Comparison of ENCODE assay signal across 13 mouse cellular contexts in genomic region chr7:138841436-138842151, GRCm38 (mm10). TPM values are rescaled to one million over a fixed set of nuclear protein-coding genes. Genes with fewer than 3 reads are reported as not detected.
DNase-seq lines count a peak whose midpoint lies in the region; ATAC-seq and TF ChIP-seq lines count a peak whose summit lies in the region.
"Had no signal": no experiment of that assay in that cellular context is flagged by ENCODE, and none has a peak within 500 bp of the region (broad histone marks: within the 10 kb centered on the region; RNA-seq: fewer than 3 reads in every experiment).

No protein-coding gene starts in this region.

- peak overlapping the region; percentile 36; the same call in 1 of the 2 replicates for H3K9ac ChIP-seq in hindbrain, embryonic 13.5 days
- H3K9ac ChIP-seq: embryonic facial prominence, embryonic 15.5 days; intestine, embryonic 15.5 days; liver, embryonic 15.5 days had no signal

- no peak for TF ChIP-seq CTCF in C2C12 (IDR thresholded peaks at IDR 0.05; ENCODE audit: control insufficient read depth, insufficient read depth, insufficient read length)

- H3K27ac ChIP-seq in hindbrain, embryonic 13.5 days = peak overlapping the region; percentile 60
- no peak overlapping the region for H3K27ac ChIP-seq in hindbrain, embryonic 10.5 days
- H3K27ac ChIP-seq: embryonic facial prominence, embryonic 15.5 days; intestine, embryonic 15.5 days; liver, embryonic 15.5 days; macrophage had no signal

- no peaks in the 10 kb centered on the region for H3K79me3 ChIP-seq in C2C12 (ENCODE audit: low read depth)

- peaks cover 45% of the 10 kb centered on the region for H3K4me1 ChIP-seq in hindbrain, embryonic 13.5 days (replicated peaks)
- peaks cover 44% of the 10 kb centered on the region for H3K4me1 ChIP-seq in hindbrain, embryonic 10.5 days (replicated peaks)

- H3K9me3 ChIP-seq in hindbrain, embryonic 13.5 days = no peaks in the 10 kb centered on the region
- no peaks in the 10 kb centered on the region for H3K9me3 ChIP-seq in hindbrain, embryonic 10.5 days
- H3K9me3 ChIP-seq: embryonic facial prominence, embryonic 15.5 days; intestine, embryonic 15.5 days; liver, embryonic 15.5 days had no signal

- DNase-seq in adrenal gland, adult 2 months = peak; percentile 18
- no peak for DNase-seq in adrenal gland, postnatal 25 days
- no peak for DNase-seq in hindbrain, embryonic 10.5 days (ENCODE audit: low spot score)
- peak; percentile 64 for DNase-seq in mesoderm, embryonic 11.5 days (ENCODE audit: low read depth, low spot score)
- no peak for DNase-seq in right cerebral cortex, postnatal 10 days (ENCODE audit: low spot score in 2 of 2)

- peaks cover 1% of the 10 kb centered on the region for H3K79me2 ChIP-seq in C2C12 (ENCODE audit: control insufficient read depth, insufficient read depth)

- H3K36me3 ChIP-seq in hindbrain, embryonic 13.5 days = peaks cover 2% of the 10 kb centered on the region
- peaks cover 3% of the 10 kb centered on the region for H3K36me3 ChIP-seq in hindbrain, embryonic 10.5 days
- no peaks in the 10 kb centered on the region for H3K36me3 ChIP-seq in C2C12 (ENCODE audit: control insufficient read depth, insufficient read depth)
- H3K36me3 ChIP-seq: intestine, embryonic 15.5 days; liver, embryonic 15.5 days had no signal

- no peak for ATAC-seq in hindbrain, embryonic 13.5 days (ENCODE audit: low FRiP score)
- no peak for ATAC-seq in cerebellum, adult (ENCODE audit: insufficient number of reproducible peaks, low FRiP score, low TSS enrichment)
- ATAC-seq: midbrain, embryonic 16.5 days had no signal

- H3K4me2 ChIP-seq in hindbrain, embryonic 13.5 days = no peak overlapping the region
- H3K4me2 ChIP-seq: embryonic facial prominence, embryonic 15.5 days; intestine, embryonic 15.5 days; liver, embryonic 15.5 days had no signal

- H3K27me3 ChIP-seq in hindbrain, embryonic 13.5 days = no peaks in the 10 kb centered on the region
- H3K27me3 ChIP-seq in hindbrain, embryonic 10.5 days (ENCODE audit: insufficient read depth, poor library complexity, severe bottlenecking) = no peaks in the 10 kb centered on the region
- no peaks in the 10 kb centered on the region for H3K27me3 ChIP-seq in C2C12 (ENCODE audit: control insufficient read depth, insufficient read depth, insufficient read length)
- H3K27me3 ChIP-seq: embryonic facial prominence, embryonic 15.5 days; intestine, embryonic 15.5 days; liver, embryonic 15.5 days had no signal

- WGBS in hindbrain, embryonic 13.5 days = 77% methylated on average over 3 of the region's 3 CpGs
- WGBS in hindbrain, embryonic 10.5 days = 78% methylated on average over 3 of the region's 3 CpGs

- no peak overlapping the region for H3ac ChIP-seq in C2C12 (ENCODE audit: control insufficient read depth, insufficient read length, low read depth)

- H3K4me3 ChIP-seq in hindbrain, embryonic 13.5 days = no peak overlapping the region
- no peak overlapping the region for H3K4me3 ChIP-seq in hindbrain, embryonic 10.5 days
- H3K4me3 ChIP-seq in C2C12 (ENCODE audit: insufficient read depth, poor library complexity, severe bottlenecking) = no peak overlapping the region
- H3K4me3 ChIP-seq: embryonic facial prominence, embryonic 15.5 days; intestine, embryonic 15.5 days; liver, embryonic 15.5 days had no signal

TF ChIP-seq in C2C12, 6 proteins besides CTCF, POLR2A, EP300 and RAD21:
- TF ChIP-seq MYOD1 (IDR thresholded peaks at IDR 0.05; ENCODE audit: control insufficient read depth, insufficient read length, low read depth) = peak; percentile 71
- no peak for TF ChIP-seq MAX (IDR thresholded peaks at IDR 0.05)

RNA-seq across cellular contexts. Expression of gene Ppp2r2d, which starts 4.3 kb away (rescaled TPM):
- total RNA-seq in adrenal gland, adult 2 months (2021) = 10 to 100 TPM; 64.4 to 70.4 TPM
- 19.0 and 19.4 TPM in 2 replicates for polyA plus RNA-seq in adrenal gland, adult 2 months (2012; rRNA removed)
- total RNA-seq in adrenal gland, postnatal 25 days (2021) = 66.1 and 74.6 TPM in 2 replicates
- 76.0 and 82.5 TPM in 2 replicates for polyA plus RNA-seq in hindbrain, embryonic 13.5 days (2015; fragmentation: Nextera tagmentation; extraction: Ambion mirVana)
- polyA plus RNA-seq in hindbrain, embryonic 10.5 days (2016; fragmentation: Nextera tagmentation; extraction: Ambion mirVana) = 51.3 and 60.1 TPM in 2 replicates
- polyA plus RNA-seq in C2C12 (2012; fragmentation: generic; extraction: Trizol) = 34.1 TPM

RNA-seq across cellular contexts. Expression of gene Mapk1ip1, which starts 4.5 kb away (rescaled TPM):
- 10 to 100 TPM; 19.9 to 30.5 TPM for total RNA-seq in adrenal gland, adult 2 months (2021)
- 70.2 and 70.3 TPM in 2 replicates for polyA plus RNA-seq in adrenal gland, adult 2 months (2012; rRNA removed)
- total RNA-seq in adrenal gland, postnatal 25 days (2021) = 29.6 and 32.1 TPM in 2 replicates
- polyA plus RNA-seq in hindbrain, embryonic 13.5 days (2015; fragmentation: Nextera tagmentation; extraction: Ambion mirVana) = 29.1 and 30.8 TPM in 2 replicates
- polyA plus RNA-seq in hindbrain, embryonic 10.5 days (2016; fragmentation: Nextera tagmentation; extraction: Ambion mirVana) = 12.9 and 15.0 TPM in 2 replicates
- polyA plus RNA-seq in C2C12 (2012; fragmentation: generic; extraction: Trizol) = 3.2 TPM

Comparison
In these comparisons a context has a peak if more than half of its experiments do, and no peak if none do; other contexts are left out.
1. DNase-seq: peak in adrenal gland, adult 2 months (single experiment) and mesoderm, embryonic 11.5 days (single experiment); none in adrenal gland, postnatal 25 days (single experiment), hindbrain, embryonic 10.5 days (single experiment) and right cerebral cortex, postnatal 10 days (0 of 2).